10 mouse cellular contexts compared by ENCODE assay signal in genomic region chr16:37790008-37790780, GRCm38 (mm10). TPM values are rescaled to one million over a fixed set of nuclear protein-coding genes. Genes with fewer than 3 reads are reported as not detected.
DNase-seq lines count a peak whose midpoint lies in the region; ATAC-seq and TF ChIP-seq lines count a peak whose summit lies in the region.
"Had no signal": no experiment of that assay in that cellular context is flagged by ENCODE, and none has a peak within 500 bp of the region (broad histone marks: within the 10 kb centered on the region; RNA-seq: fewer than 3 reads in every experiment).

No protein-coding gene starts in this region.

- H3K27me3 ChIP-seq in liver, adult 2 months (ENCODE audit: control insufficient read depth, insufficient read depth, low read length), result no peaks in the 10 kb centered on the region
- H3K27me3 ChIP-seq in liver, postnatal 0 days (ENCODE audit: insufficient read depth, low read length), result no peaks in the 10 kb centered on the region
- no peaks in the 10 kb centered on the region for H3K27me3 ChIP-seq in embryonic facial prominence, embryonic 10.5 days (replicated peaks; ENCODE audit: low read depth, poor library complexity, severe bottlenecking)
- H3K27me3 ChIP-seq in forebrain, embryonic 13.5 days, result no peaks in the 10 kb centered on the region

- in situ Hi-C loops in ES-E14 (cut with MboI; ENCODE audit: low sequenced_read_pairs in 2 of 2, unreplicated experiment in 2 of 2), result no loop called here

- no peaks in the 10 kb centered on the region for H3K36me3 ChIP-seq in liver, adult 2 months (ENCODE audit: control insufficient read depth, insufficient read depth, low read length)
- no peaks in the 10 kb centered on the region for H3K36me3 ChIP-seq in liver, postnatal 0 days (replicated peaks; ENCODE audit: insufficient read depth, low read length)
- H3K36me3 ChIP-seq in ES-E14 (ENCODE audit: control insufficient read depth, insufficient read depth, low read length, poor library complexity, severe bottlenecking), result no peaks in the 10 kb centered on the region
- peaks cover 84% of the 10 kb centered on the region for H3K36me3 ChIP-seq in embryonic facial prominence, embryonic 10.5 days (replicated peaks)
- no peaks in the 10 kb centered on the region for H3K36me3 ChIP-seq in forebrain, embryonic 13.5 days (ENCODE audit: poor library complexity, severe bottlenecking)

- peak overlapping the region; percentile 30; the same call in 1 of the 2 replicates for H3K27ac ChIP-seq in liver, adult 2 months (replicated peaks; ENCODE audit: insufficient read depth, low read depth, low read length)
- no peak overlapping the region for H3K27ac ChIP-seq in liver, postnatal 0 days (ENCODE audit: low read depth)
- peak overlapping the region; percentile 54; the same call in 1 of the 2 replicates for H3K27ac ChIP-seq in ES-E14 (ENCODE audit: insufficient read depth, low read depth, low read length, poor library complexity, severe bottlenecking)
- peak overlapping the region; percentile 90 for H3K27ac ChIP-seq in embryonic facial prominence, embryonic 10.5 days (replicated peaks)
- H3K27ac ChIP-seq in forebrain, embryonic 13.5 days, result no peak overlapping the region

- no peak overlapping the region for H3K9ac ChIP-seq in liver, adult 2 months (ENCODE audit: low read depth, low read length)
- H3K9ac ChIP-seq in liver, postnatal 0 days (replicated peaks), result no peak overlapping the region
- no peak overlapping the region for H3K9ac ChIP-seq in ES-E14 (ENCODE audit: insufficient read depth, low read depth, low read length, poor library complexity, severe bottlenecking)
- H3K9ac ChIP-seq in forebrain, embryonic 13.5 days, result no peak overlapping the region

- TF ChIP-seq POLR2A in liver, adult 2 months (IDR thresholded peaks at IDR 0.05; ENCODE audit: extremely low read depth, insufficient read depth, low read length), result no peak

- TF ChIP-seq CTCF in liver, adult 2 months (IDR thresholded peaks at IDR 0.05; ENCODE audit: low read depth, low read length), result no peak
- TF ChIP-seq CTCF in liver, postnatal 0 days (IDR thresholded peaks at IDR 0.05; ENCODE audit: low read depth), result no peak

- intact Hi-C loops in heart, postnatal 10 days (cut with DNase I), result no loop called here

- H3K4me1 ChIP-seq in liver, adult 2 months (ENCODE audit: control insufficient read depth, insufficient read depth, low read length), result no peaks in the 10 kb centered on the region; the same call in 1 of the 2 replicates
- H3K4me1 ChIP-seq in liver, postnatal 0 days (ENCODE audit: insufficient read depth), result no peaks in the 10 kb centered on the region
- H3K4me1 ChIP-seq in ES-E14 (ENCODE audit: control insufficient read depth in 2 of 2, insufficient read depth in 2 of 2, low read length in 2 of 2, poor library complexity in 1 of 2), result peaks cover 9 to 20% of the 10 kb centered on the region in 2 experiments; a peak in 3 of 4 replicates
- H3K4me1 ChIP-seq in embryonic facial prominence, embryonic 10.5 days, result peaks cover 55% of the 10 kb centered on the region
- H3K4me1 ChIP-seq in forebrain, embryonic 13.5 days, result peaks cover 45% of the 10 kb centered on the region

- no peaks in the 10 kb centered on the region for H3K79me2 ChIP-seq in liver, adult 2 months (ENCODE audit: control insufficient read depth, insufficient read depth, low read length)

- 80% methylated on average over 12 of the region's 12 CpGs for WGBS in liver, adult 2 months
- 52% methylated on average over 12 of the region's 12 CpGs for WGBS in liver, postnatal 0 days (ENCODE audit: insufficient replicate concordance)
- WGBS in embryonic facial prominence, embryonic 10.5 days, result 58% methylated on average over 12 of the region's 12 CpGs
- 87% methylated on average over 12 of the region's 12 CpGs for WGBS in forebrain, embryonic 13.5 days

- H3K4me2 ChIP-seq in liver, postnatal 0 days (ENCODE audit: low read depth, low read length), result no peak overlapping the region
- H3K4me2 ChIP-seq in forebrain, embryonic 13.5 days, result no peak overlapping the region

- peak; percentile 19 for DNase-seq in liver, adult 2 months (ENCODE audit: extremely low read depth, low read depth, low spot score)
- DNase-seq in liver, postnatal 0 days, result no peak
- no peak for DNase-seq in ES-E14 (ENCODE audit: low read depth, low spot score)
- peak; percentile 20 for DNase-seq in embryonic facial prominence, embryonic 10.5 days (ENCODE audit: low spot score)
- peak; percentile 51 to 66 for DNase-seq in heart, postnatal 10 days
- no peak for DNase-seq in cerebellum, postnatal 10 days
- DNase-seq: right cerebral cortex, postnatal 25 days had no signal

- no peaks in the 10 kb centered on the region for H3K9me3 ChIP-seq in liver, postnatal 0 days (ENCODE audit: low read length)
- no peaks in the 10 kb centered on the region for H3K9me3 ChIP-seq in ES-E14 (ENCODE audit: control insufficient read depth, insufficient read depth, low read depth, low read length)
- H3K9me3 ChIP-seq in embryonic facial prominence, embryonic 10.5 days, result no peaks in the 10 kb centered on the region
- no peaks in the 10 kb centered on the region for H3K9me3 ChIP-seq in forebrain, embryonic 13.5 days (replicated peaks)

- no peak for ATAC-seq in liver, postnatal 0 days
- ATAC-seq in CD4-positive, CD25-positive, alpha-beta regulatory T cell, adult 4 months, result no peak
- no peak for ATAC-seq in forebrain, embryonic 13.5 days
- ATAC-seq: activated CD4-positive, CD25-positive, alpha-beta regulatory T cell, adult 4 months had no signal

- H3K4me3 ChIP-seq in liver, adult 2 months (ENCODE audit: insufficient read depth, low read depth, low read length), result no peak overlapping the region
- H3K4me3 ChIP-seq in liver, postnatal 0 days (ENCODE audit: low read depth, low read length), result no peak overlapping the region
- H3K4me3 ChIP-seq in ES-E14 (ENCODE audit: insufficient read depth in 1 of 2, low read depth in 1 of 2, low read length in 2 of 2, poor library complexity in 1 of 2, severe bottlenecking in 1 of 2), result no peak overlapping the region
- no peak overlapping the region for H3K4me3 ChIP-seq in embryonic facial prominence, embryonic 10.5 days
- no peak overlapping the region for H3K4me3 ChIP-seq in forebrain, embryonic 13.5 days

- no peak for TF ChIP-seq EP300 in liver, postnatal 0 days (IDR thresholded peaks at IDR 0.05; ENCODE audit: low read depth)

TF ChIP-seq in ES-E14, 5 proteins besides CTCF, POLR2A, EP300 and RAD21:
- TF ChIP-seq ZC3H11A (IDR thresholded peaks at IDR 0.05; ENCODE audit: borderline replicate concordance, low read depth, low read length), result no peak
- no peak for TF ChIP-seq ZNF384 (IDR thresholded peaks at IDR 0.05; ENCODE audit: low read depth, low read length)
- TF ChIP-seq MAFK (IDR thresholded peaks at IDR 0.05; ENCODE audit: insufficient read depth, low read depth, low read length), result no peak
- no peak for TF ChIP-seq HCFC1 (IDR thresholded peaks at IDR 0.05; ENCODE audit: borderline replicate concordance, insufficient read depth, low read length)
- no peak for TF ChIP-seq CHD2 (IDR thresholded peaks at IDR 0.05; ENCODE audit: low read depth, low read length)
TF ChIP-seq in ES-E14: peak in this region for 0.

RNA-seq across cellular contexts. Expression of gene Fstl1, which starts 13.5 kb away (rescaled TPM):
- total RNA-seq in liver, adult 2 months (2014; rRNA removed), result 4.4 and 5.0 TPM in 2 replicates
- polyA plus RNA-seq in liver, adult 2 months (2012; rRNA removed), result 1.8 and 1.9 TPM in 2 replicates
- 14.9 and 15.5 TPM in 2 replicates for polyA plus RNA-seq in liver, postnatal 0 days (2015; fragmentation: Nextera tagmentation; extraction: Ambion mirVana)
- total RNA-seq in ES-E14 (2012; rRNA removed), result 80.6 and 87.6 TPM in 2 replicates
- polyA plus RNA-seq in embryonic facial prominence, embryonic 10.5 days (2016; fragmentation: Nextera tagmentation; extraction: Ambion mirVana), result 192 and 210 TPM in 2 replicates
- 100 to 1,000 TPM; 352 to 420 TPM for total RNA-seq in heart, postnatal 10 days (2021)
- polyA plus RNA-seq in CD4-positive, CD25-positive, alpha-beta regulatory T cell, adult 4 months (2017; shearing (Covaris generic)), result under 1 TPM; 0.27 to 0.36 TPM
- 81.8 and 82.7 TPM in 2 replicates for polyA plus RNA-seq in forebrain, embryonic 13.5 days (2015; fragmentation: Nextera tagmentation; extraction: Ambion mirVana)

Comparison
In these comparisons a context has a peak if more than half of its experiments do, and no peak if none do; other contexts are left out.
1. DNase-seq: peak in liver, adult 2 months (single experiment), embryonic facial prominence, embryonic 10.5 days (single experiment) and heart, postnatal 10 days (2 of 2); none in liver, postnatal 0 days (single experiment), ES-E14 (single experiment) and cerebellum, postnatal 10 days (0 of 2).
2. H3K27ac ChIP-seq: peak in liver, adult 2 months (single experiment), ES-E14 (single experiment) and embryonic facial prominence, embryonic 10.5 days (single experiment); none in liver, postnatal 0 days (single experiment) and forebrain, embryonic 13.5 days (single experiment).